Mouse (Mus musculus) left cerebral cortex, postnatal 4 days (tissue): Measurements from ENCODE around the gene Asphd1. TPM values are rescaled to one million over a fixed set of nuclear protein-coding genes. Genes with fewer than 3 reads are reported as not detected.

Experiments
- DNase-seq: peaks from one replicate; pipeline ENCODE4 v3.0.0-alpha.2; 2022
- intact Hi-C: fragments of 180-260 bp; cut with DNase I; formaldehyde crosslinking; loops from one replicate; pipeline ENCODE4 v1.15.1; 2025
- total RNA-seq, 2 experiments: library from RNA; stranded (reverse); gene quantifications; 2 replicates each; pipeline ENCODE4 v1.2.3; 2021

Asphd1 gene
- total RNA-seq, 2 experiments from 2014 or later, result 26.5 to 31.9 TPM

DNA sequence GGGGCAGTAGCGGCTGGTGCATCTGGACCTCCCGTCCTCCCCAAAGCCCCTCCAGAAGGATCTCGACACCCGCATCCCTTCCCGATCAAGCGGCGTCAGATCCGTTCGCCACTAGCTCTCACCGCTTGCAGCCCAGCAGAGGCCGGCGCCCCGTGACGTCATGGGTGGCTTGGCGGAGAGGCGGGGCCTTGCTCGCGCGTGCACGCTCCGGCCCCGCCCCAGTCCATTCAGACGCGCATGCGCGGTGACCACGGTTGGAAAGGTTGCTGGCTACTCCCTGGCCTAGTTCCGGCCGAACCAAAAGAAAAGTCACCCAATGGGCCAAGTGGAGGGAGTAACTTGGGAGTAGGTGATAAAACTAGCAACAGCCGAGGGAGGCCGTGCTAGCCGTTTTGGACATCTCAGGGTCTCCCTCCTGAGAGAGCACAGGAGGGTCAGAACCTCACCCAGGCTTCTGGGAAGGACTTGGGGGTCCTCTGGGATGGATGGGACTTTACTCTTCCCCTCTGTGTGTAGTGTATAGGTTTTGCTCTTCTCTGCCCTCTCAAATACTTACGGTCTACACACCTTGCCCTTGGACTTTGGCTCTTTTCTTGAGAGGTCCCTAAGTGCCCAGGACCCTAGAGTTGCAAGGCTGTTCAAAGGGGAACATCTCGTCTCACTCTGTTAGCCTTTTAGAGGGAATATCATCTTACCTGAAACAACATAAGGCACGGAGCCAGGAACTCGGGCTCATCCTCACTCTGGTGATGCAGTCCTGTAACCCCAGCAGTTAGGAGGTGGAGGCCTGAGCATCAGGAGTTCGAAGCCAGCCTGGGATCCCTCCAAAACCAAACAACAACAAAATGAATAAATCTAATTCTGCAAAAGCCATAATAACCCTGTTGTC lies 51.0 kb downstream of the Asphd1 start:
- intact Hi-C loops, result no loop called here
- DNase-seq, result peak; percentile 99

DNA sequence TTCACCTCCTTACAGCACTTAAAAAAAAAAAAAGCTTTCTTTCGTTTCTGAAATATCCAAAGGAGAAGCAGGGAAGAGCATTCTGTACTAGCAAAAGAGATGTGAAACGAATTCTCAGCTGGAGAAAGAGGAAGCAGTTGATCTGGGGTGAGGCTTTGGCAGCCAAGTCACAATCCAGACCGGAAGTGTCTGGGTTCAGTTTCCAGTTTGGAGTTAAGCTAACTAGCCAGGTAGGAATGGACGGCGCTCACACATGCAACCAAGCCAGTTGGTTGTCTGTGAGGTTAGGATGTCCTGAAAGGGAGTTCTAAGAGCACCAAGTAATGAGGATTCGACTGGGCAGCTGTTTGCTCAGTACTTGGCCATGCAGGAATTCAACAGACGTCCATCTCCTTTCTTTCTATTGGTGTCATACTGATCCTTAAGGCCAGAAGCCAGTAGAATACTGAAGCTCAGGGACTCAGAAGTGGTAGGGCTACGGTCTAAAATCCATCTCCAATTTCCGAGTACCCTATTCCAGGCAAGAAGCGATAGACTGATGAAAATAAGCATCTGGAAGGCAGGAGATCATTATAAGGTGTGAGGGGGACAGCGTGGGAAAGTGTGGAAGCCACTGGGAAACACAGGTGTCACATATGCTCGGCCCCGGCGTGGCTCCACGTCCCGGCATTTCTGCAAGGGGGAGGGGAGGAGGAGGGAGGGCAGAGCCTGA lies 51.8 kb downstream of the Asphd1 start:
- intact Hi-C loops, result no loop called here
- no peak for DNase-seq

DNA sequence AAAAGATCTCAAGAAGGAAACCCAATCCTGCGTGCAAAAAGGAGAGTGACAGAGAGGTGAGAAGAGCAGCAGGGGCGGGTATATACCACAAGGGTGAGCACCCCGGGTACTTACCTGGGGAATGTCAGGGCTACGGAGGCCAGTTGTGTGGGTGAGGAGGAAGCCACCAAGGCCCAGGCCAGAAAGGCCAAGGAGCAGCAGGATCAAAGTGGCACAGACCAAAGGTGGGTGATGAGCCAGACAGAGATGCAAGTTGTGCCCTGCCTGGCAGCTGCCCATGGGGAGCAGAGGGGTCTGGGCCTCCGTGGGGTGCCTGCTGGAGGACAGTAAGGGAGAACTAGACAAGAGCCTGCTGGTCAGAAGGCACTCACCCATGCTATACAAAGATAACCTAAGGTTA lies 52.5 kb downstream of the Asphd1 start:
- intact Hi-C loops, result no loop called here

More for the DNA sequence above, 52.5 kb downstream of the Asphd1 start:
- no peak for DNase-seq

Other genes starting within 250 kb of the Asphd1 start
- gene Coro1a, start 241.8 kb downstream of the Asphd1 start, total RNA-seq, result 100 to 1,000 TPM; 137 to 143 TPM
- gene Mapk3, start 190.0 kb downstream of the Asphd1 start, total RNA-seq, result 100 to 1,000 TPM; 196 to 202 TPM
- gene Gdpd3, start 183.2 kb downstream of the Asphd1 start, total RNA-seq, result 1 to 10 TPM; 5.2 to 5.5 TPM
- gene Ypel3, start 172.6 kb downstream of the Asphd1 start, total RNA-seq, result 100 to 1,000 TPM; 110 to 113 TPM
- under 1 TPM; 0.40 to 0.58 TPM for gene Tbx6, start 168.1 kb downstream of the Asphd1 start, total RNA-seq
- 10 to 100 TPM; 71.1 to 79.7 TPM for gene Ppp4c, start 157.1 kb downstream of the Asphd1 start, total RNA-seq
- 100 to 1,000 TPM; 165 to 167 TPM for gene Fam57b, start 151.9 kb downstream of the Asphd1 start, total RNA-seq
- not detected for gene 4930451I11Rik, start 117.9 kb downstream of the Asphd1 start, total RNA-seq
- gene Doc2a, start 102.2 kb downstream of the Asphd1 start, total RNA-seq, result 10 to 100 TPM; 74.3 to 84.4 TPM
- 10 to 100 TPM; 31.5 to 41.2 TPM for gene Hirip3, start 87.6 kb downstream of the Asphd1 start, total RNA-seq
- gene Ino80e, start 87.2 kb downstream of the Asphd1 start, total RNA-seq, result 10 to 100 TPM; 61.7 to 65.2 TPM
- gene Taok2, start 64.9 kb downstream of the Asphd1 start, total RNA-seq, result 100 to 1,000 TPM; 158 to 165 TPM
- 10 to 100 TPM; 19.4 to 20.8 TPM for gene Tmem219, start 26.7 kb downstream of the Asphd1 start, total RNA-seq
- 100 to 1,000 TPM; 151 to 167 TPM for gene Kctd13, start 20.7 kb downstream of the Asphd1 start, total RNA-seq
- 100 to 1,000 TPM; 214 to 235 TPM for gene Sez6l2, start 981 bp upstream of the Asphd1 start, total RNA-seq
- 100 to 1,000 TPM in 1 of 2 experiments, 10 to 100 TPM in 1; 92.7 to 104 TPM for gene Cdipt, start 26.3 kb upstream of the Asphd1 start, total RNA-seq
- gene Cdiptos, start 26.5 kb upstream of the Asphd1 start, total RNA-seq, result not detected
- 1 to 10 TPM; 5.4 to 6.0 TPM for gene Mvp, start 65.0 kb upstream of the Asphd1 start, total RNA-seq
- gene Pagr1b, start 66.9 kb upstream of the Asphd1 start, total RNA-seq, result 1 to 10 TPM in 1 of 2 experiments, not detected in 1; 1.6 TPM
- 10 to 100 TPM; 10.2 to 15.4 TPM for gene Pagr1a, start 67.8 kb upstream of the Asphd1 start, total RNA-seq
- gene Gm42742, start 71.5 kb upstream of the Asphd1 start, total RNA-seq, result 10 to 100 TPM; 36.7 to 48.6 TPM
- 100 to 1,000 TPM; 132 to 136 TPM for gene Prrt2, start 71.6 kb upstream of the Asphd1 start, total RNA-seq
- gene Maz, start 77.5 kb upstream of the Asphd1 start, total RNA-seq, result 100 to 1,000 TPM; 322 to 334 TPM
- 10 to 100 TPM; 10.4 to 12.5 TPM for gene Kif22, start 92.9 kb upstream of the Asphd1 start, total RNA-seq
- gene Zg16, start 137.7 kb upstream of the Asphd1 start, total RNA-seq, result not detected
- under 1 TPM; 0.77 to 0.90 TPM for gene AI467606, start 141.8 kb upstream of the Asphd1 start, total RNA-seq
- gene Qprt, start 172.6 kb upstream of the Asphd1 start, total RNA-seq, result under 1 TPM in 1 of 2 experiments, not detected in 1; 0.18 TPM
- gene Spn, start 188.2 kb upstream of the Asphd1 start, total RNA-seq, result under 1 TPM; 0.22 to 0.74 TPM
- 10 to 100 TPM; 65.8 to 78.8 TPM for gene Cd2bp2, start 246.5 kb upstream of the Asphd1 start, total RNA-seq